Mouse (Mus musculus): Measurements from ENCODE around the gene Pecam1.

DNA sequence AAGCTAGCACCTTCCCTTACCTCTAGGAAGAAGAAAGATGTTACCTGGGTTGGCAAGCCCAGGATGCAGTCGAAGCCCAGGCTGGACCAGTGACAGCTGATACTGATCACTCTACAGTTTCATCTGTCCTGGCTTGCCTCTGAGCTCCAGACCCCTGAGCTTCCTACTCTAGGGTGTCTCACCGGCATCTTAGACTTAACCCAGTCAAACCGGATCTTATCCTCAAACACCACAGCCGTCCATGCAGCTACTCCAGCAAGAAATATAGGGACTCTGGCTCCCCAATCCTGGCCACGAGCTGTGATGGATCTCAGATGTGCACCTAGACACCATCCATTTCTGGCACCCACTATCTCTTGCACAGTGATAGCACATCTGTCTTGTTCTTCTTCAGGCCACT lies 74.6 kb downstream of the Pecam1 start:
- TF ChIP-seq CTCF (IDR thresholded peaks at IDR 0.05; ENCODE audit: low read depth, low read length), result no peak
- TF ChIP-seq TAL1 (conservative IDR thresholded peaks at IDR 0.05; ENCODE audit: low read depth, low read length), result no peak
- TF ChIP-seq GATA1 (IDR thresholded peaks at IDR 0.05; ENCODE audit: borderline replicate concordance, low read length), result no peak
- TF ChIP-seq GATA2 (IDR thresholded peaks at IDR 0.05; ENCODE audit: borderline replicate concordance, low read depth, low read length), result no peak

Data from G1E (cell line).